Mouse (Mus musculus): ENCODE results near the gene Asns. TPM values are rescaled to one million over a fixed set of nuclear protein-coding genes. Genes with fewer than 3 reads are reported as not detected.

The Asns gene
- polyA plus RNA-seq, 1 experiment from 2014 or later = 51.5 TPM

GRCm38 (mm10) chr6:7697999-7698699 is 5.1 kb upstream of the Asns start:
- no peak overlapping the region for H3K4me2 ChIP-seq
- H3K9me3 ChIP-seq = no peaks in the 10 kb centered on the region
- H3K27ac ChIP-seq = no peak overlapping the region
- no peaks in the 10 kb centered on the region for H3K27me3 ChIP-seq
- 0 out of 2 replicates have a peak, but pooled peaks cover 1% of the 10 kb centered on the region for H3K4me1 ChIP-seq
- no peak overlapping the region for H3K9ac ChIP-seq
- no peak overlapping the region for H3K4me3 ChIP-seq
- H3K36me3 ChIP-seq = no peaks in the 10 kb centered on the region
- ATAC-seq (ENCODE audit: insufficient number of reproducible peaks, low FRiP score, low TSS enrichment, low read depth) = no peak
- WGBS = 86% methylated on average over 6 of the region's 6 CpGs

GRCm38 (mm10) chr6:7697077-7697643 is 4.1 kb upstream of the Asns start:
- no peak for ATAC-seq (ENCODE audit: insufficient number of reproducible peaks, low FRiP score, low TSS enrichment, low read depth)
- Histone ChIP-seq H3K4me1 (peaks cover 7% of the 10 kb centered on the region; the same call in 1 of the 2 replicates), H3K27me3 (no peaks in the 10 kb centered on the region), H3K9ac (no peak overlapping the region), H3K9me3 (no peaks in the 10 kb centered on the region), H3K27ac (no peak overlapping the region), H3K4me2 (no peak overlapping the region), H3K4me3 (no peak overlapping the region), H3K36me3 (no peaks in the 10 kb centered on the region)
- WGBS = 72% methylated on average over 4 of the region's 4 CpGs

GRCm38 (mm10) chr6:7696641-7697040 is 3.6 kb upstream of the Asns start:
- no peaks in the 10 kb centered on the region for H3K27me3 ChIP-seq
- no peak for ATAC-seq (ENCODE audit: insufficient number of reproducible peaks, low FRiP score, low TSS enrichment, low read depth)
- H3K4me1 ChIP-seq = peaks cover 9% of the 10 kb centered on the region; the same call in 1 of the 2 replicates
- no peaks in the 10 kb centered on the region for H3K9me3 ChIP-seq
- H3K9ac ChIP-seq = no peak overlapping the region
- 57% methylated on average over 3 of the region's 3 CpGs for WGBS
- no peak overlapping the region for H3K27ac ChIP-seq
- no peak overlapping the region for H3K4me3 ChIP-seq
- no peak overlapping the region for H3K4me2 ChIP-seq
- H3K36me3 ChIP-seq = no peaks in the 10 kb centered on the region

- H3K4me2 ChIP-seq = no peak overlapping the region
- H3K27ac ChIP-seq = no peak overlapping the region
- H3K36me3 ChIP-seq = no peaks in the 10 kb centered on the region
- no peaks in the 10 kb centered on the region for H3K27me3 ChIP-seq
- H3K9ac ChIP-seq = no peak overlapping the region
- H3K9me3 ChIP-seq = no peaks in the 10 kb centered on the region
- H3K4me1 ChIP-seq = peaks cover 9% of the 10 kb centered on the region; the same call in 1 of the 2 replicates
- ATAC-seq (ENCODE audit: insufficient number of reproducible peaks, low FRiP score, low TSS enrichment, low read depth) = no peak
- no peak overlapping the region for H3K4me3 ChIP-seq
- WGBS = 86% methylated on average over 4 of the region's 4 CpGs
These were observed 2.8 kb upstream of the Asns start for GRCm38 (mm10) chr6:7695901-7696300.

- no peak for ATAC-seq (ENCODE audit: insufficient number of reproducible peaks, low FRiP score, low TSS enrichment, low read depth)
- no peaks in the 10 kb centered on the region for H3K36me3 ChIP-seq
- 76% methylated on average over 5 of the region's 5 CpGs for WGBS
- no peaks in the 10 kb centered on the region for H3K27me3 ChIP-seq
- no peak overlapping the region for H3K9ac ChIP-seq
- H3K4me1 ChIP-seq = peaks cover 9% of the 10 kb centered on the region; the same call in 1 of the 2 replicates
- no peak overlapping the region for H3K4me2 ChIP-seq
- no peaks in the 10 kb centered on the region for H3K9me3 ChIP-seq
- peak overlapping the region; percentile 72; the same call in 1 of the 2 replicates for H3K4me3 ChIP-seq
- H3K27ac ChIP-seq = no peak overlapping the region
These were observed 612 bp upstream of the Asns start for GRCm38 (mm10) chr6:7693666-7694065.

- no peak for ATAC-seq (ENCODE audit: insufficient number of reproducible peaks, low FRiP score, low TSS enrichment, low read depth)
- no peaks in the 10 kb centered on the region for H3K9me3 ChIP-seq
- under 1% methylated on average over 12 of the region's 12 CpGs for WGBS
- H3K4me1 ChIP-seq = peaks cover 9% of the 10 kb centered on the region; the same call in 1 of the 2 replicates
- H3K4me3 ChIP-seq = peak overlapping the region; percentile 72
- peak overlapping the region; percentile 55 for H3K9ac ChIP-seq
- H3K4me2 ChIP-seq = peak overlapping the region; percentile 95
- no peaks in the 10 kb centered on the region for H3K36me3 ChIP-seq
- no peaks in the 10 kb centered on the region for H3K27me3 ChIP-seq
- H3K27ac ChIP-seq = 0 out of 2 replicates have a peak overlapping the region, but pooled peaks have one; percentile 54
These were observed 603 bp downstream of the Asns start for GRCm38 (mm10) chr6:7692451-7692850.

GRCm38 (mm10) chr6:7692037-7692436 is 1.0 kb downstream of the Asns start:
- Histone ChIP-seq H3K27me3 (no peaks in the 10 kb centered on the region), H3K27ac (no peak overlapping the region), H3K4me1 (peaks cover 9% of the 10 kb centered on the region; the same call in 1 of the 2 replicates), H3K36me3 (no peaks in the 10 kb centered on the region), H3K9me3 (no peaks in the 10 kb centered on the region), H3K9ac (no peak overlapping the region), H3K4me3 (peak overlapping the region; percentile 72), H3K4me2 (peak overlapping the region; percentile 95)
- no peak for ATAC-seq (ENCODE audit: insufficient number of reproducible peaks, low FRiP score, low TSS enrichment, low read depth)
- WGBS = 31% methylated on average over 15 of the region's 15 CpGs

GRCm38 (mm10) chr6:7690456-7690855 is 2.6 kb downstream of the Asns start:
- H3K36me3 ChIP-seq = no peaks in the 10 kb centered on the region
- no peak overlapping the region for H3K4me2 ChIP-seq
- 62% methylated on average over 9 of the region's 9 CpGs for WGBS
- H3K27me3 ChIP-seq = no peaks in the 10 kb centered on the region
- peaks cover 9% of the 10 kb centered on the region; the same call in 1 of the 2 replicates for H3K4me1 ChIP-seq
- H3K9ac ChIP-seq = no peak overlapping the region
- H3K27ac ChIP-seq = no peak overlapping the region
- no peak for ATAC-seq (ENCODE audit: insufficient number of reproducible peaks, low FRiP score, low TSS enrichment, low read depth)
- no peaks in the 10 kb centered on the region for H3K9me3 ChIP-seq
- H3K4me3 ChIP-seq = no peak overlapping the region

- 91% methylated on average over 12 of the region's 12 CpGs for WGBS
- no peak overlapping the region for H3K27ac ChIP-seq
- H3K4me2 ChIP-seq = no peak overlapping the region
- no peaks in the 10 kb centered on the region for H3K27me3 ChIP-seq
- H3K4me3 ChIP-seq = no peak overlapping the region
- H3K9ac ChIP-seq = no peak overlapping the region
- peaks cover 9% of the 10 kb centered on the region; the same call in 1 of the 2 replicates for H3K4me1 ChIP-seq
- ATAC-seq (ENCODE audit: insufficient number of reproducible peaks, low FRiP score, low TSS enrichment, low read depth) = no peak
- H3K9me3 ChIP-seq = no peaks in the 10 kb centered on the region
- H3K36me3 ChIP-seq = no peaks in the 10 kb centered on the region
These were observed 3.9 kb downstream of the Asns start for GRCm38 (mm10) chr6:7689180-7689579.

GRCm38 (mm10) chr6:7686047-7686446 is 7.0 kb downstream of the Asns start:
- Histone ChIP-seq H3K27me3 (no peaks in the 10 kb centered on the region), H3K4me3 (no peak overlapping the region), H3K36me3 (peaks cover 5% of the 10 kb centered on the region; the same call in 1 of the 2 replicates), H3K4me2 (no peak overlapping the region), H3K9me3 (no peaks in the 10 kb centered on the region), H3K27ac (no peak overlapping the region), H3K4me1 (no peaks in the 10 kb centered on the region), H3K9ac (no peak overlapping the region)
- 85% methylated on average over 2 of the region's 2 CpGs for WGBS
- ATAC-seq (ENCODE audit: insufficient number of reproducible peaks, low FRiP score, low TSS enrichment, low read depth) = no peak

GRCm38 (mm10) chr6:7676194-7676901 is 16.7 kb downstream of the Asns start:
- Histone ChIP-seq H3K9me3 (no peaks in the 10 kb centered on the region), H3K4me2 (no peak overlapping the region), H3K27me3 (no peaks in the 10 kb centered on the region), H3K9ac (no peak overlapping the region), H3K4me3 (no peak overlapping the region), H3K36me3 (peaks cover 6% of the 10 kb centered on the region; the same call in 1 of the 2 replicates), H3K27ac (no peak overlapping the region), H3K4me1 (no peaks in the 10 kb centered on the region)
- no peak for ATAC-seq (ENCODE audit: insufficient number of reproducible peaks, low FRiP score, low TSS enrichment, low read depth)
- WGBS = 82% methylated on average over 8 of the region's 8 CpGs

Measured in limb, embryonic 15.5 days (tissue).